Mouse (Mus musculus) E14TG2a.4 (cell line): ENCODE results near the gene Bcap31.

Experiments used
- CTCF ChIP-seq: conservative IDR thresholded peaks from 2 replicates; pipeline ENCODE4 v1.5.1; 2014; ENCODE audit warnings: low read length
- NANOG ChIP-seq: IDR thresholded peaks from 2 replicates; pipeline ENCODE4 v1.6.1; 2014; ENCODE audit warnings: borderline replicate concordance, low read length, mixed read lengths
- POU5F1 ChIP-seq: IDR thresholded peaks from 2 replicates; pipeline ENCODE4 v1.6.1; 2014; ENCODE audit warnings: low read length, borderline replicate concordance

- TF ChIP-seq NANOG (no peak), CTCF (no peak), POU5F1 (no peak)
These were observed 70.9 kb downstream of the Bcap31 start for GRCm38 (mm10) chrX:73645121-73645520.
